Mouse (Mus musculus) intestine, embryonic 16.5 days (tissue): ENCODE data around the gene Fbxl20. TPM values are rescaled to one million over a fixed set of nuclear protein-coding genes. Genes with fewer than 3 reads are reported as not detected.

ENCODE experiments used
- ATAC-seq: fragments of 200-750 bp; cut with Nextera tagmentation; 2 replicates; pipeline ENCODE4 v1.8.0; 2017; ENCODE audit warnings: moderate TSS enrichment, moderate library complexity
- H3K27ac ChIP-seq: fragments of 300-500 bp; sonication (generic); 2 replicates; pipeline ENCODE4 v1.5.1; 2014; ENCODE audit warnings: mild to moderate bottlenecking, low read length
- H3K27me3 ChIP-seq: fragments of 300-500 bp; sonication (generic); replicated peaks from 2 replicates; pipeline ENCODE4 v1.6.1; 2014; ENCODE audit warnings: low read length, control low read depth, mixed read lengths; ENCODE audit not compliant: control insufficient read depth, insufficient read depth
- H3K36me3 ChIP-seq: fragments of 300-500 bp; sonication (generic); 2 replicates; pipeline ENCODE4 v1.6.1; 2014; ENCODE audit warnings: low read length, control low read depth; ENCODE audit not compliant: control insufficient read depth, insufficient read depth
- H3K4me1 ChIP-seq: fragments of 300-500 bp; sonication (generic); 2 replicates; pipeline ENCODE4 v1.6.1; 2014; ENCODE audit warnings: low read length, control low read depth, mixed read lengths; ENCODE audit not compliant: control insufficient read depth, insufficient read depth
- H3K4me2 ChIP-seq: fragments of 300-500 bp; sonication (generic); 2 replicates; pipeline ENCODE4 v1.6.1; 2014; ENCODE audit warnings: low read depth, low read length, control low read depth
- H3K4me3 ChIP-seq: fragments of 300-500 bp; sonication (generic); 2 replicates; pipeline ENCODE4 v1.5.1; 2014; ENCODE audit warnings: mild to moderate bottlenecking, low read length
- H3K9ac ChIP-seq: fragments of 300-500 bp; sonication (generic); 2 replicates; pipeline ENCODE4 v1.6.1; 2014; ENCODE audit warnings: low read depth, low read length
- H3K9me3 ChIP-seq: fragments of 300-500 bp; sonication (generic); 2 replicates; pipeline ENCODE4 v1.6.1; 2016; ENCODE audit warnings: low read length, control low read depth; ENCODE audit not compliant: control insufficient read depth
- WGBS: fragments of 180-500 bp; shearing (Covaris S2); extraction: QIAGEN DNeasy Blood & Tissue Kit; methylation state at CpG from one replicate; pipeline ENCODE4 v1.1.7; 2014; 5-methylcytosine and 5-hydroxymethylcytosine counted together
- polyA plus RNA-seq: library from polyadenylated mRNA; unstranded; fragments of >200 nt; fragmentation: Nextera tagmentation; extraction: Ambion mirVana; gene quantifications from 2 replicates; pipeline ENCODE4 v1.2.1, GENCODE M21; 2015

The Fbxl20 gene
- polyA plus RNA-seq, 1 experiment from 2014 or later, result 12.8 TPM

DNA sequence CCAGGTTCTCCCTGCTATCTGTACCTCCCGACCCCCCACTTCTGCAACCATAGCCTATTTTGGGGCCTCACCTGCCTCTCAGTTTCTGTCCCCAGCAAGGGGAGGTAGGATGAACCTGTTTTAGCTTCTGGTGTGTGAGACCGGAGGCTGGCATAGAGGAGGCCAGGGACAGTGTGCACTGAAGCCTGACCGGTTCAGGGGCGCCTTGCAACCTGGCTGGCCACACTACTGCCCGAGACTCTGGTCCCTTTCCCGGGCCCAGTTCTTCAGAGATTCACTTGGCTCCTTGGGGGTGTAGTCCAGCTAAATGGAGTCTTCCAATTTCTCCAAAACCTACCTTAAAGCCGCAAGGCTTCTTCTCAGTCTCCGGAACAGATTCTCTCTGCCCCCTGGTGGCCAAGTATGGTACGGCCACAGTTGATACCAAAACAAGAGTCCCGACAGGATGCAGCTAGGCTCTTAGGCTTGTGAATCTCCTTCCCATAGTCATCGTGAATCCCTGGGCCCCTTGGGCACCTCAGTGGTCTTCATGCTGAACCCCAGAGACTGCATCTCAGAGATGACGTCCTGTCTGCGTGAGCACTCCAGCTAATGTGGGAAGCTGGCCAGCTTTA, 74.9 kb downstream of the Fbxl20 start:
- no peak overlapping the region for H3K4me2 ChIP-seq
- ATAC-seq, result 0 out of 2 replicates have a peak, but pooled peaks have one; percentile 28
- WGBS, result 19% methylated on average over 13 of the region's 13 CpGs
- H3K4me1 ChIP-seq, result peaks cover 6% of the 10 kb centered on the region; the same call in 1 of the 2 replicates
- H3K27me3 ChIP-seq, result no peaks in the 10 kb centered on the region
- no peak overlapping the region for H3K4me3 ChIP-seq
- peak overlapping the region; percentile 53 for H3K9ac ChIP-seq
- H3K27ac ChIP-seq, result no peak overlapping the region
- H3K9me3 ChIP-seq, result no peaks in the 10 kb centered on the region
- no peaks in the 10 kb centered on the region for H3K36me3 ChIP-seq

- Histone ChIP-seq H3K9ac (no peak overlapping the region), H3K4me3 (no peak overlapping the region), H3K27me3 (no peaks in the 10 kb centered on the region), H3K36me3 (no peaks in the 10 kb centered on the region), H3K27ac (no peak overlapping the region), H3K4me1 (peaks cover 6% of the 10 kb centered on the region; the same call in 1 of the 2 replicates), H3K9me3 (no peaks in the 10 kb centered on the region), H3K4me2 (no peak overlapping the region)
- ATAC-seq, result no peak
- 89% methylated on average over 4 of the region's 4 CpGs for WGBS
Measured at GRCm38 (mm10) chr11:98073442-98073841, 76.8 kb downstream of the Fbxl20 start.

DNA sequence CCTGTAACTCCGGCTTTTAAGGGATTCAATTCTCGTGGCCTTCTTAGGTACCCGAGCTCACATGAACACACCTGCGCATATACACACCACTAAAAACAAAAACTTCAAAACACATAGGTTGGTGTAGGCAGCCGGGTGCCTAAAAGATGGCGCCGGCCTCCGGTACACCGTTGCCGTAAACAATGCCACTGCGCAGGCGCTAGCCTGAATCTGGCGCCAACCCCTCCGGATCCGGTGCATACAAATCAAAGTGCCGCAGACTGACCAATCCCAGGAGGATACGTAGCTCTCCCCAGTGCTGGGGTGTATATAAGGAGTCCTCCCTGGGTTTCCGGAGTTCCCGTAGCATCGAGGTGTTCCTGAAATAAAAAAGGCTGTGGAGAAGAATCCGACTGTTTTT, 82.9 kb downstream of the Fbxl20 start:
- no peak overlapping the region for H3K4me2 ChIP-seq
- ATAC-seq, result no peak
- no peaks in the 10 kb centered on the region for H3K27me3 ChIP-seq
- H3K4me3 ChIP-seq, result no peak overlapping the region
- no peaks in the 10 kb centered on the region for H3K4me1 ChIP-seq
- no peaks in the 10 kb centered on the region for H3K36me3 ChIP-seq
- H3K9me3 ChIP-seq, result 0 out of 2 replicates have a peak, but pooled peaks cover 2% of the 10 kb centered on the region
- WGBS, result 94% methylated on average over 21 of the region's 21 CpGs
- H3K9ac ChIP-seq, result no peak overlapping the region
- no peak overlapping the region for H3K27ac ChIP-seq

DNA sequence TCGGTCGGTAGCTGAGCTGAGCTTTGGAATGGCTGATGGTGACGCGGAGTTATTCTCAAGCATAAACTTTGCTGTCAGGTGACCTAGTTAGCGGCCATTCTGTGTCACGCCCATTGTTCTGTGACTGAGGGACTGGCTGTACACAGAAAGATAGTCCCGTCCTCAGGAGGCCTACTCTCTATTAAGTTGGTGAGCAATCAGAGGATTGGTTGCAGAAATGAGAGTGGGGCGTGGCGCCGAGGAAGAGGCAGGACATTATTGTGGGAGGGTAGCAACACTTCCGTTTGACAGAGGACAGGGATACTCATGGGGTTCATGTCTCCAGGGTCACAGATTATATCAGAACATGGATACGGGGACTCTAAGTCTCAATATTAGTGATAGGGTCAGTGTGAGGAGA, 84.0 kb downstream of the Fbxl20 start:
- Histone ChIP-seq H3K4me3 (no peak overlapping the region), H3K9ac (no peak overlapping the region), H3K36me3 (no peaks in the 10 kb centered on the region), H3K27ac (no peak overlapping the region), H3K27me3 (no peaks in the 10 kb centered on the region), H3K4me2 (no peak overlapping the region), H3K4me1 (no peaks in the 10 kb centered on the region), H3K9me3 (0 out of 2 replicates have a peak, but pooled peaks cover 2% of the 10 kb centered on the region)
- ATAC-seq, result no peak
- WGBS, result 92% methylated on average over 12 of the region's 12 CpGs

DNA sequence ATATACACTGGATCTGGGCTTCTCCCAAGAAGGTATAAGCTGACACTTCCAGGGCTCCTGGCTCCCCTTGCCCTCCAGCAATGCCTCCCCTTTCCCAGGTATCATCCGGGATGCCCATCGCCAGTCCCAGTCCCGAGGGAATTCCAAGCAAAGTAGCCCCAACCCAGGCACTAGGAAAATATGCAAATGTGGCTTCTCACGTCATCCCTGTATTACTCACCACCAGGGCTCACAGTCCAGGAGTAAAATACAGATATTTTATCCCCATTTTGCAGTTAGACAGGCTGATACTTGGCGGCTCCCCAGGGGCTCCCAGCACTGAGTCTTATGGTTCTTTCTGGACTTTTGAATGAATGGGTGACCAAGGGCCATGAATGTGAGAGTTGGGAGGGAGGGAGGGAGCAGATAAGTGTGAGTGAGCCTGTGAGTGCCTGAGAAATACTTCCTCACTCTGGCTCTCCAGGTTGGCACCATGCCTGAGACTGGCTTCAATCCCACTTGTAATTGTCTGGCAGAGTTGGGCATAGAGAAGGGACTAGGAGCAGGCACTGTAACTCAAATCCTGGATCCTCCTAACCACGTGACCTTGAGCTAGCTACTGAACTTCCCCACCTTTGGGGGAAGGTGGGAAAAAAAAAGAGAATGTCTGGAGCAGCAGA, 88.2 kb downstream of the Fbxl20 start:
- H3K36me3 ChIP-seq, result no peaks in the 10 kb centered on the region
- ATAC-seq, result no peak
- H3K9ac ChIP-seq, result no peak overlapping the region
- H3K27me3 ChIP-seq, result no peaks in the 10 kb centered on the region
- WGBS, result 56% methylated on average over 6 of the region's 6 CpGs
- no peak overlapping the region for H3K27ac ChIP-seq
- no peak overlapping the region for H3K4me3 ChIP-seq
- no peaks in the 10 kb centered on the region for H3K4me1 ChIP-seq
- H3K9me3 ChIP-seq, result no peaks in the 10 kb centered on the region
- no peak overlapping the region for H3K4me2 ChIP-seq

DNA sequence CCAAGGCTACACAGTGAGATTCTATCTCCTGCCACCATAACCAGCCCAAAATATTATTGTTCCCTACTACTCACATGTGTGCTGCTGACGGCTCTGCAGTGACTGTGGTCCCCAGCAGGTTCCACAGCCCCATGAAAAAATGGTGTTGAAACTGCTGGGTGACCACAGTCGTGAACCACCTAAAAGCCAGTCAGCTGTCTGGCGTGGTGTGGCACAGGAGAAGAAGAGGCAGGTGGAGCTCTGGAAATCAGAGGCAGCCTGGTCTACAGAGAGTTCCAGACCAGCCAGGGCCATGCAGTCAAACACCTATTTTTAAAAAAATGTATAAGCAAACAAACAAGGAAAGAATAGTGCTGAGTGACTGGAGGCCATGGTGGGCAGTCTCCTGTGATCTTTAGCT, 88.8 kb downstream of the Fbxl20 start:
- no peak overlapping the region for H3K9ac ChIP-seq
- H3K4me3 ChIP-seq, result no peak overlapping the region
- 73% methylated on average over 3 of the region's 3 CpGs for WGBS
- H3K4me2 ChIP-seq, result no peak overlapping the region
- H3K27me3 ChIP-seq, result no peaks in the 10 kb centered on the region
- H3K27ac ChIP-seq, result no peak overlapping the region
- H3K36me3 ChIP-seq, result no peaks in the 10 kb centered on the region
- H3K9me3 ChIP-seq, result no peaks in the 10 kb centered on the region
- H3K4me1 ChIP-seq, result no peaks in the 10 kb centered on the region
- ATAC-seq, result no peak

- Histone ChIP-seq H3K4me2 (no peak overlapping the region), H3K4me1 (no peaks in the 10 kb centered on the region), H3K9ac (no peak overlapping the region), H3K27ac (no peak overlapping the region), H3K36me3 (no peaks in the 10 kb centered on the region), H3K9me3 (no peaks in the 10 kb centered on the region), H3K27me3 (peaks cover 3% of the 10 kb centered on the region; the same call in 1 of the 2 replicates), H3K4me3 (no peak overlapping the region)
- ATAC-seq, result no peak
- 70% methylated on average over 5 of the region's 5 CpGs for WGBS
Measured at GRCm38 (mm10) chr11:98060104-98060692, 90.0 kb downstream of the Fbxl20 start.

DNA sequence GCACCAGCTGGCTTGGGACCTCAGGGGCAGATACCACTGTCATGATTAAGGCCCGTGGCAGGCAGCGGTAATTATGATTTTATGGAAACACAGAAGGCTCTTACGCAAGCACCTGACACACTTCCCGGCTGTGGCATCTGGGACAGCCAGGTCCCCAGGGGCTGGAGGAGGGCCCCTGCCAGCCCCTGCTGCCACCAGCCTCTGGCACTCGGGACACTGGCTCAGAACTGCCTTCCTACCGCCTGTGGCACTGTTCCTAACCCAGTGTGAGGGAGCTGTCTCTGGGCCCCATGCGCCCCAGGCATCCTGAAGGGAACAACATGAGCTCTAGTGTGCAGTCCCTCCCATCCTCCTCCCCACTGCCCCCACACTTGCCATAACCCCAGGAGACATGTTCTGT, 90.5 kb downstream of the Fbxl20 start:
- Histone ChIP-seq H3K4me2 (no peak overlapping the region), H3K27ac (no peak overlapping the region), H3K36me3 (no peaks in the 10 kb centered on the region), H3K4me1 (no peaks in the 10 kb centered on the region), H3K4me3 (no peak overlapping the region), H3K27me3 (peaks cover 3% of the 10 kb centered on the region; the same call in 1 of the 2 replicates), H3K9ac (no peak overlapping the region), H3K9me3 (no peaks in the 10 kb centered on the region)
- ATAC-seq, result no peak
- WGBS, result 71% methylated on average over 7 of the region's 7 CpGs

DNA sequence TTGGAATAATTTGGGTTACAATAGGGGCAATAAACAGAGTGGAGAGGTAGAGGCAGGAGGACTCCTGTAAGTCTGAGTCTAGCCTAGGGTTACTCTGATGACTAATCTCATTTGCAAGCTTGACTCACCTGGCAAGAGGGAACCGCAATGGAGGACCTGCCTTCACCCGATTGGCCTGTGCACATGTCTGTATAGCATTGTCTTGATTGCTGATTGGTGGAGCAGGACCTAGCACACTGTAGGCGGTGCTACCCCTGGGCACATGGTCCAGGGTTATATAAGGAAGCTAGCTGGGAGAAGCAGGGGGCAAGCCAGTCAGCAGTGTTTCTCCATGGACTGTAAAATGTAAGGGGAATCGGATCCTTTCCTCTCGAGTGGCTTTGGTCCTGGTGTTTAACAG, 92.2 kb downstream of the Fbxl20 start:
- H3K27me3 ChIP-seq, result peaks cover 10% of the 10 kb centered on the region
- H3K9ac ChIP-seq, result no peak overlapping the region
- no peaks in the 10 kb centered on the region for H3K4me1 ChIP-seq
- H3K4me2 ChIP-seq, result no peak overlapping the region
- WGBS, result 79% methylated on average over 5 of the region's 5 CpGs
- H3K4me3 ChIP-seq, result no peak overlapping the region
- H3K9me3 ChIP-seq, result no peaks in the 10 kb centered on the region
- H3K36me3 ChIP-seq, result no peaks in the 10 kb centered on the region
- no peak overlapping the region for H3K27ac ChIP-seq
- 0 out of 2 replicates have a peak, but pooled peaks have one; percentile 27 for ATAC-seq
